Mouse (Mus musculus) megakaryocyte-erythroid progenitor cell, adult 5-6 weeks (primary cell): Measurements from ENCODE around the gene Itga4. TPM values are rescaled to one million over a fixed set of nuclear protein-coding genes. Genes with fewer than 3 reads are reported as not detected.

Experiments used
- ATAC-seq: replicated peaks from 2 replicates; pipeline ENCODE4 v1.8.0; 2016; ENCODE audit warnings: mild to moderate bottlenecking, inconsistent platforms; ENCODE audit not compliant: severe bottlenecking, poor library complexity, low FRiP score, low TSS enrichment
- total RNA-seq, 2 experiments: library from RNA; stranded (forward) in 1 of 2; stranded (reverse) in 1 of 2; fragments of 200-1000, 215-1000 nt in 1 of 2; fragments of >200 nt in 1 of 2; fragmentation: Nextera tagmentation in 1 of 2; gene quantifications; 2 replicates each; pipeline ENCODE4 v1.2.3; 2014 to 2017

Gene Itga4
- total RNA-seq, 2 experiments from 2014 or later: 177 to 211 TPM

DNA sequence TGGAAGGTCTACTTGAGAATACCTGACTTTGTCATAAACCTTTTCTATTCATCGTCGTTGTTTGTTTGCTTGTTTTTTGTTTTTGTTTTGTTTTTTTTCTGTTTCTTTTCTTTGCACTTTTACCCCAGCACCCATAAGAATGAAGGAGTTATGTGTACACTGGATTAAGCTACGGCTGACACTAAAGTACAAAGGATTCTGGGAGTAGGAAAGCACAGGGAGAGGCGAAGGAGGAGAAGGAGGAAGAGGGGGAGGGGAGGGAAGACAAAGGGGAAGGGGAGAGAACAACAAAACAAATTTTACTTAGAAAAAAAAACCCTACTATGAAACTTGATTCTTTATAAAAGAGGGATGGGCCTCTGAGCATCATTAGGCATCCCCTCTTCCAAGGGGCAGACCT, 2.2 kb downstream of the Itga4 start:
- ATAC-seq: no peak

DNA sequence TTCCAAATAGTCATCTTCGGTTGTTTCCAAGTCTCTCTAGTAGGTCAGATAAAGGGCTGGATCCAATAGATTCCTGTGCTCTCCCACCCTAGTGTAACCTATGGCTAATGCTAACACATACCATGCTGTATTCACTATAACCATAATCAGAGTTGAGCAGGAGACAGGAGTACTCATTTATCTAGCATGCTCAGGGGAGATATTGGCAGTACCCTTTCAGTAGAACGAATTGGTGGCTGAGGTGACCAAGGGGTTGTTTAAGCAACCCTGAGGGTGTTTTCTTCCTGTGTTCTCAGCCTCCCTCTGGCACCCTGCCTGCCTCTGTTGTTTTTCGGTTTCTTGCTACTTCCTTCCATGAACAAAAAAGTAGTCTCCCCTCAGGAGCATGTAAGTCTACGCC, 4.1 kb downstream of the Itga4 start:
- ATAC-seq: peak; percentile 77

DNA sequence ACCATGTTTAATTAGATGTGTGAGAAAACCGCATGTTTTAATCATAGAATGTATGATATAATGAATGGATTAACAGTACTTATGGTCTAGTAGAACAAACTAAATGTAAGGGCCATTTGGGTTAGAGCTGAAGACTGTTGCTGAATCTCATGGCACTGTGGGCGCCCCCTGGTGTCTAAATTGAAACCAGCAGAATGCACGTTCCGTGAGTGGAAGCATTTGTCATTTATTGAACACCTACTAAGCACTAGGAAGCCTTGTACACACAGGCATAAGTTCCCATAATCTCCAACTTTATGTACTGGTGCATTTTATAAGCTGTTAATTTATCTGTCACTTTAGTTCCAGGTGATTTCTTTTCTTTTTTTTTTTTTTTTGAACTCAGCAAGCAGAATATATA, 10.4 kb downstream of the Itga4 start:
- ATAC-seq: peak; percentile 32

DNA sequence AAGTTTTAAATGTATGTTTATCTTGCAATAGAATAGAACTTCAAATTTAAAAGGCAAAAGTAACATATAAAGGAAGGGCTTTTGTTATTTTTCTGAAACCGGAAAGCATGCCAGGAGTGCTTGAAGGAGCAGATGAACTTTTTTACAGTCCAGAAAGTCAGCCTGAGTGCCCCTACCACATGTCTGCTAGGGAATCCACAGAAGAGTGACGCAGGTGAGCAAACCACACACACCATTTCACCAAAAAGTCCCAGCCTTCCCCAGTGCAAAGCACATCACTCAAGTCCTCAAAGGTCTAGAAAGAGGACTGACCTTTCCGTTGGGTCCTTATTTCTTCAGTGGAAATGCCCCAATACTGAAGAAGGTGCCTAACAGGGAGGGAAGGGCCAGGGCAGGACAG, 11.3 kb downstream of the Itga4 start:
- ATAC-seq: no peak

DNA sequence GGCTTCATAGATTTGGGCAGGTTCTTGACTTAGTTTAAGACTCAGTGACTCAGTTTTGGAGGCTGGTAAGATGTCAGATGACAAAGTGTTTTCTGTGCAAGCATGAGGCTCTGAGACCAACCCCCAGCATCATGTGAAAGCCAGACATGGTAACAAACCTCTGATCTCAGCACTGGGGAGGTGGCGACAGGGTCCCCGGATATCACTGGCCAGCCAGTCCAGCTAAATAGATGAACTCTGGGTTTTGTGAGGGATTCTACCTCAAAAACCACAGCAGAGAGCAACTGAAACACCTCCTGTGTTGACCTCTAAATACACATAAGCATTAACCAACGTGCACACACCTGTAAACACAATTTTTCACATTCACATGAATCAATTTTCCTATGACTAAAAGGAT, 12.0 kb downstream of the Itga4 start:
- no peak for ATAC-seq

DNA sequence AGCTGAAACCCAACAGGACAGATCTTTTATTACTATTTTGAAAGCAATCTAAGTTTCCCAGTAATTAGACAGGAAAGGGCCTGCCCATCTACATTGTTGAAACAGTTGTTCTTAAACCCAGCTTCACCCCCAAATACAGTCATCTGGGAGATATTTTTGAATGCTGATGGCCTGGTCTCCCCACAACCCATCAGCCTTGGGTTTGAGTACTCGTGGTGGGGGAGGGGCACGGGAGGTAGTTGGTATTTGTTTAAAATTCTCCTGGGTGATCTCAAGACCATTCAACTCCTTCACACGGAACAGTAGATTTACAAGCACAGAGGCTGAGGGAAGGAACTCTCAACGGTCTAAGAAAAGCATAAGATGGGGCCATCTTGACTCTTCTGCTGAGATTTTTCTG, 13.6 kb downstream of the Itga4 start:
- ATAC-seq: no peak

DNA sequence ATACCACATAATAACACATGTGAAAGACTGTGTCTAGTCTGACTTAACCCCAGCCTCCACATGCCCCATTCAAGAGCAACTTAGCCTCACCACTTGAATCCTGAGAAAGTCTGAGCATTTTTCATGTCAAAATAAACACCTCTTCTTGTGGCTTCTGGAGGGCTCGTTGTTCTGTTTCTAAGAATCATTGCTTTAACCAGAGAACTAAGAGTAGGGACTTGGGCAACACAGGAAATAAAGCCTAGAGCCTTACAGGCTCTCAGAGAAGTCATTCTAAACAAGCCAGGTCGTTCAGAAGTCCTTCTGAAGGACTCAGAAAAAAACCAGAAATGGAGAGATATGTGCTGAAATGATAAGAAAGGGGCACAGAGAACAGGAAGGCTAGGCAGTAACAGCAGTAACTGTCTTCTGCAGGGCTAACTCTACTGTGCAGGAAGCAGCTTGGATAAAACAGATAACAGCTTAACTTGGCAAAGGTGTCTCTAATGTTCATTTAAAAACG, 14.9 kb downstream of the Itga4 start:
- ATAC-seq: peak; percentile 95

DNA sequence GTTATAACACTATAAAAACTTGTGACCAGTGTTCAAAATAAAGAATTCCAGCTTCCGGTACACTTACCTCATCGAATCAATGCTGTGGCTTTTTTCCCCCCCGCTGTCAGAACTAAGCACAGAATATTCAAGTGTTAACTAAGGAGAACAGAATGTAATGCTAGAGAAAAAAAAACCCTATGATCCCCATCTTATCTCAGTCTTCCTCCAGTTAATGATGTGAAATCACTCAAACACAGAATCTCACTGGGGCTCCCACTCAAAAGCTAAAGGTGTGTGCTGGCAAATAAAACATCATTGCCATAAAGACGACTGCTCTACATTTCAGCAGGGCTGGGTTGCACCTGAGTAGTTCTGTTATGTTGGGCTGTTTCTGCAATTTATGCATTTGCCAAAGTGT, 16.6 kb downstream of the Itga4 start:
- ATAC-seq: no peak

DNA sequence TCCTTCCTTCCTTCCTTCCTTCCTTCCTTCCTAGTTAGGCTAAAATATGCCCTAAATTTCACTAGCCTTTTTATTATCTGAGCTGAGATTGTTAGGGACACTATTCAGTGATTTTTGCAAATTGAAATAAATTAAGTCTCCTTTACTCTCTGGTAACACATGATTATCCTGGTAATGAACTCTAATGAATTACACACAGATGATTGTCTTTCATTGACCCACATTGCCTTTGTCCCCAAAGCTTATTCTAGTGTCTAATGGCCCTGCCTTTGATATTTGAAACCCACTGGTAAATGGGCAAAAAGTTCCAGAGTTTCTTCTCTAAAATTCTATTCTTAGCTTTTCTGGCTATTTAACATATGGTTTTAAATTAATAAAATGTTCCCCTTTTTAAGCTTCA, 23.4 kb downstream of the Itga4 start:
- ATAC-seq: no peak

DNA sequence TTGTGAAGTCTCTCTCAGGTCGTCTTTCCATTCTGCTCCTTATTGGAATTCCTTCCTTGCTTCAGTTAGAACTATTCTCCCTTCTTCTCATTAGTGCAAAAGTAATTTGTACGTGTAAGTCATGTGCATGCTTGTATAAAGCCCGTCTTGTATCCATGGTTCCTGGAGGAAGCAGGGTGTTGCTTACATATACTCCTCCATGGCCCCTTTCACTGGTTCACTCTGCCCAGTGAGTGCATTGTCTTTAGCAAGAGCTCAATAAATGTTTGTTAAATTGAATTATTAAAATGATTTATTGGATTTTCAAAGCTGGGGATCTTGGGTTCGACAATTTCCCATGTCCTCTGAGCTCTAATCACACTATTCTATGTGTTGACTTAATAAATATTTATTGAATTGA, 29.0 kb downstream of the Itga4 start:
- ATAC-seq: no peak

DNA sequence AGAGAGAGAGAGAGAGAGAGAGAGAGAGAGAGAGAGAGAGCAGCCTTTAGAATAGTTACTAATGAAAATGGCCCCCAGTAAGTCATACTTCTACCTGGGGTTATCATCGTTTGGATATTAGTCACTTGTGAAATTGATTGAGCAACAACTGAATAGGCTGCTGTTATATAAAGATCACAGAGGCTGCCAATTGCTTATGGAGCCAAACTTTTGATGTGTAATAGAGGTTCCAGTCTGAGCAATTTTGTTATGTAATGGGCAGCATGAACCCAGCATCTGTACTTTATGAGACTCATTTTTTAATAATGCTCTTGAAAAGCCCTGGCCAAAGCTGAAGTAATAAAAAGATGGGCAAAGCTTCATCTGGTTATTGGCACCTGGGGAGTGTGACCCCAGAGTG, 34.9 kb downstream of the Itga4 start:
- ATAC-seq: no peak

DNA sequence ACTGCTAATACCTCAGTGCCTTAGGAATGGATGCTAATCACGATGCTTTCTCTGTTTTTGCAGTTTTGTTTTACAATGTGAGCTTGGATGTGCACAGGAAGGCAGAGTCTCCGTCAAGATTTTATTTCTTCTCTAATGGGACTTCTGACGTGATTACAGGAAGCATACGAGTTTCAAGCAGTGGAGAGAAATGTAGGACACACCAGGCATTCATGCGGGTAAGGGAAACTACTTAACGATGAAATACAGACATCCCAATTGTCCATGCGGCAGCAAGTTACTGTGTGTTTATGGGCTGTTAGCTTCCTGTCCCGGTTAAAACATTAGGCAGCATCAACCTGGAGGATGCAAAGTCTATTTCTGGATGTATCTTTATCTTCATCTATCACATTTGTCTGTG, 36.7 kb downstream of the Itga4 start:
- no peak for ATAC-seq

DNA sequence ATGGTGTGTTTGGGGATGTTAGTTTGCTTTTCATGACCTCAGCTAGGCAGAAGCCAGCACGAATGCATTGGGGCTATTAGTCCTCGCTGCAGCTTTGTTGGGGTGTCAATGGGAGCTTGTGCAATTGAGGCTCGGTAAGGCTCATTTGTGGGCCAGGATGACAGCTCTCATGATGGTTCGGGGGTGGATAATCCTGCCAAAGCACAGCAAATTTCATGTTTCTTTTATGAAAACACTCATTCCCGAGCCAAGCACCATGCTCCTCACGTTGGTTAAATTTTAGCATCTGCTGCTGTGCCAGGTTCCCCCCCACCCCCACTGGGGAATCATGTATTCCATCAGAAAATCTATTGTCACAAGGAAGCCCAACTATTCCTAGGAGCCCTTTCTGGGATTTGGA, 37.2 kb downstream of the Itga4 start:
- ATAC-seq: no peak

DNA sequence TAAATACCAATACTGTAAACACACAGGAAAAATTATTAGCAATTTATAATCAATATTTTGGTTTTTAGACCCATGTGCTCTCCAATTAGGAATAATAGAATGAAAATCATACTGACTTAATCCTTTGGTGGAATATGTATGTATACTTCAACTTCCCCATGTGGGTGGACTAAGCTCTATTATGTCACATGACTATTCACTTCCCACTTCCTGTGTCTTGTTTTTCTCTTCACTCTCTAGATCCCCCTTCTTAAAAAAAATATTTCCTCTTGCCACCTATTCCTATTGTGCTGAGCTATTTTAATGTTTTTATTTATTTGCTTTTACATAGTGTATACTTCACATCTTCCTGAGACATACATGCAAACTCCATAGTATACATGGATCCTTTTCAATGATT, 47.2 kb downstream of the Itga4 start:
- no peak for ATAC-seq

DNA sequence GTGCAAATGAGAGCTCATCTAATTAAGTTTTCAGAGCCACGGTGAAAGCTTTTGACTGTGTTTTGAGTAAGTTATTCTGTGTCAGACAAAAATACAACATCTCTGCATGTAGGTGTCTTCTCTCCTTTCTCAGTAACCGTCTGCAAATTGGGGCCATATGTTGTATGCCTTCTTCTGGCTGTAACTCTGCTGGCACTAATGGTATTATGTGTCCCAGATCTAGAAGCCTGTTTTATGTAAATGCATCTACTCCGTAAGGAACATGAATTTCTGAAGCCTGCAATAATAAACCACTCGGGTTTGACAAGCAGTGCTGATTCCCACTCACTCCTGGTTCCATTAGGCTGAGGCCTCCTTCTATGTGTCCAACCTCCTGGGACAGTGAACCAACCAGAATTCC, 52.3 kb downstream of the Itga4 start:
- ATAC-seq: no peak

DNA sequence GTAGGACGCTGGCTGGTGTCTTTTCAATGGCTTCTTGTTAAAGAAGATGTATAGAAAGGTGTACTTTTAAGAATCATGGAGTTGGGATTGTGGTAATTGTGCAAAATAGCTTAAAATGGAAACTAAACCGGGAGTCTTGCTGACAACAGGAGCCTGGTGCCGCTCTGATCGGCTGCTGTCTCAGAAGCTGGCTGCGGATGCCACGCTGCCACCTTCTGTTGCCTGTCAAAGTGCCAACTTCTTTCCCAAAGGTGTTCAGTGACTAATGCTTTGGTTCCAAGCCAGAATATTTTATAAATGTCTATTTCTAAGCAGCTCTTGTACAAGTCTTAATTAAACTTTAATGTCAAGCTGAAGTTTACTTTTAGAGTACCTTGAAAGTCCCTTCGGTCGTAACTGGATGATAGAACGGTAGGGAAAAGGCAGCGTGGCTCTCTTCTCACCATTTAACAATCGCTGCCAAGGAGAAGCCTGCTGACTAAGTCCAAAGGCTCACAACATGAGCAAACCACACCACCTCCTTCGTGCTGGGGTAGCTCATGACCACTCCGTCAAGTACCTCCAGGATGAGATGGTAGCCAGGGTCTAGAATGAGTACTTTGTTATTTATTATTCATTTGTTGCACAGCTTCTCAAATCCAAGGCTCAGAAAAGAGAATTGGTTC, 54.4 kb downstream of the Itga4 start:
- ATAC-seq: no peak

DNA sequence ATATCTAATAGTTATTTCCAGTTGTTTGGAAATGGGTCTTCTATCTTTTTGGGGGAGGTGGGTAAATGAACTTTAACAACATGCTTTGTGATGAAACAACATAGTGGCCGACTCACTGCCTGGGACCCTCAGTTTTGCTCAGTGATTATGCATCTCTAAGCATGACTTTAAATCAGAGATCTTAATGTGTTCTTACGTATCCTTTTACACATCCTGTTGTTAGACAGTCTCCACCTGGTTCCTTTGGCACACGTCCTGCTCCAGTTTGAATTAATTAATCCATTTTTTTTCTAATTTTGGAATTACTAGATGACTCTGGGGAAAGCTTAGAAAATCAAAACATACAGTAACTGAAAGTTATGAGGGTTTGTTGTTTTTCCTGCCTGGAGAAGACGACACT, 57.3 kb downstream of the Itga4 start:
- no peak for ATAC-seq

DNA sequence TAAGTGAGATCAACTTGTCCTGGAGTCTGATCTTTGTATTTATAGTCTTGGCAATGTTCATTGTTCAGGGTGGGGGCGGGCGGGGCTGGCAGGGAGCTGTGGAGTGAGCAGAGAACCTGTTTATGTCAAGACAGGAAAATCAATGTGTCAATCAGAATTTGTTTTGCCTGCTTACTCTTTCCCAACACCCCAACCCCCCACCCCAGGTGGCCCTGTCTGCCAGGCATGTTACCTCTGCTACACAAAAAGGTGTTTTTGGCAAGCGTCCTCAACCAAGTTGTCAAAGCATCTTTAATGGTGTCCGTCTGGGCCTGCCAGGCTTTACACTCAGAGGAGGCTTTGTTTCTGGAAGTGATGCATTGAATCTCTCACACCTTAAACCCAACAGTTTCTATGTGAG, 59.9 kb downstream of the Itga4 start:
- no peak for ATAC-seq

DNA sequence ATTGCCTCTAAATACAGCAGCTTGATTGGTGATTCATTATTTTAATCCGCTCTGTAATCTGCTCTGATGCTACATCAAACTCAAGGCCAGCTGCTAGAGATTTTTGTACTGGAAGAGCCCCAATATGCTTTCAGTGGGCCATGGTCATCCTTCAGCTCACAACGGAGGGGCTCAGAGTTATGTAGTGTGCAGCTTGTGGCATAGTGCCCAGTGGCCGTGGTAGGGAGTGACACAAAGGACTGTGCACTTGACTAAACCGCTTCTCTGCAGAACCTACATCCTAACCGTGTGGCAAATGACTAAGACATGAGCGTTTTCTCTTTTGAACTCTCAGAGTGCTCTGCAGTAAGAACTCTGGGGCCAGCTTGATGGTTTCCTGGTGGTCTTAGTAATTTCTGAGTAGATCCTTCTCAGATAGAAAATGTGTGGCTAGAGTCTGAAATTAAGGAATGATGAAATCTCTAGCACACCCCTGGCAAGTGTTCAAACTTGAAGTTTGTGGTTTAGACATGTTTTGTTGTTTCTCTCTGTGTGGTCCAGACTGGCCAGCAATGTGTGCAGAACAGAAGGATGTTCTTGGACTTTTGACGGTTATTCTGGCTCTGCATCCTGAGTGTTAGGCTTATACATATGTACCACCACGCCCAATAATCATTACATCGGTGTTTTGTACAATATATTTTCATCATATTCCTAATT, 61.1 kb downstream of the Itga4 start:
- no peak for ATAC-seq

DNA sequence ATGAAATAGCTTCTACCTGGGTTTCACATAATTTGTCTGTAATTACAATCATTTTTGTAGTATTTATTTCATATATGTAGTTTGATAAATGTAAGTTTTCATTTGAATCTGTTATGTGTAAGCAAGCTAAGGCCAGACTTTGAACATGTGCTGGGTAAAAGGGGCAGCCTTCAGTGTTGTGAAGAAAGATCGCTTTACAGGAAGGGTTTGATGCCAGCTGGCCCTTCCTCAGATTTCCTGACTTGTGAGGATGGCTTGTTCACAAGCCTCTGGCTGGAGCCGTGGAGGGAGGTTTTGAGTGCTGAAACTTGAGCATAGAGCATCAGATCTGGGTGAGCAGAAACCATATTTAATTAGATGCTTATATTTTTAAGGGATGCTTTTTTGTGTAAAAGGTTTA, 72.9 kb downstream of the Itga4 start:
- no peak for ATAC-seq

DNA sequence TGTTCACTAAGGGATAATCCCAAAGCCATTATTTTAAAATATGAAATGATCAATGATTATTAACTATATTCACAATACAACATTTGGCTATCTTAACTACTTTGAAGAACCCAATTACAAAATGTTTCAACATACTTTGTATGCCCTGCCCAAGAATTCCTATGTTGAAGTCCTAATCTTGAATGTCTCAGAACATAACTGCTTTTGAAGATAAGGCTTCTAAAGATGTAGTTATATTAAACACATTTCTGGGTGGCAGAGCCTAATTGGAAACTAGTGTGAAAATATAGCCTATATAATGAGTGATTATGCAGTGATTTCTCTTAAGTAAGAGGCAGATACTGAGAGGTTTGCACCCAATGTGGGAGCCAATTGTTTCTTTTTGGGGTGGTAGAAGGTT, 79.4 kb downstream of the Itga4 start:
- ATAC-seq: peak; percentile 71
